Mouse (Mus musculus): ENCODE data around the gene Ttc9c.
"Not testable (repeated sequence)": the region's sequence is repeated elsewhere in the genome, so short reads cannot be mapped to it uniquely, and the experiment has no call there.

Gene Ttc9c

DNA sequence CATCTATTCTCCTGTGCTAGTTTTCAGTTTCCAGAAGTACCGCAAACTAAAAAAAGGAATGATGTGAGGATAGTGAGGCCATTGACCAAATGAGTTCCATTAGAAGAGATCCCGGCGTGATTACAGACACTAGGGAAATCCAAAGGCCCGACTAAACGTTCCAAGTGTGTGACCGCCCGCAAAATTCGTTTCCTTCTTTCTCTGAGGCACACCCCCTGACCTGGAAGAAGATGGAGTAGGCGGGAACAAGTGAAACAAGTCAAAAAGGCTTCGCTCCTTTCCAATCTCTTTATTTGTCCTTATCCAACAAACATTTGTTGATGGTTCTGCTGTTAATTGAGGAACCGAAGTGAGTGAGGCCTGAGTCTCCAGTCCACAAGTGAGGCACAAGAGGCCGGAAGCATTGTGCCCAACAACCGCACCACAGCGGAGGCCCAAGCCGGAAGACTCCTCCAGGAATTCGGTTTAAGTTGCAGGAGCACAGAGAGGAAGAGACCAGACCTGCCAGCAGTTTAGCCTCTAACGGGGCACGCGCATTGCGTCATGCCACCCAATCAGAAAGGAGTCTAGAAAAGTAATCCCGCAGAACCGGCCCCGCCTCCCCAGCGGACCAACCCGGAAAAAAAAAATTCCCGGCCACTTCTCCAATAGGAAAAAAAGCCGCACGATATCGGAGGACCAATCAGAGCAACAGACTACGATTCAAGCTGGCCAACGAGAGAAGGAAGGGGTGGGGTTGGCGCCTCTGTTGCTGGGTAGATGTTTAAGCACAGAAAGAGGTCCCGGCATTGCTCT lies at the start of gene Ttc9c:
Gene Ttc9c, minus strand, starts transcription at position 533 of the 795 bp plus-strand sequence.
- peak; percentile 97 for DNase-seq (ENCODE audit: extremely low spot score)

DNA sequence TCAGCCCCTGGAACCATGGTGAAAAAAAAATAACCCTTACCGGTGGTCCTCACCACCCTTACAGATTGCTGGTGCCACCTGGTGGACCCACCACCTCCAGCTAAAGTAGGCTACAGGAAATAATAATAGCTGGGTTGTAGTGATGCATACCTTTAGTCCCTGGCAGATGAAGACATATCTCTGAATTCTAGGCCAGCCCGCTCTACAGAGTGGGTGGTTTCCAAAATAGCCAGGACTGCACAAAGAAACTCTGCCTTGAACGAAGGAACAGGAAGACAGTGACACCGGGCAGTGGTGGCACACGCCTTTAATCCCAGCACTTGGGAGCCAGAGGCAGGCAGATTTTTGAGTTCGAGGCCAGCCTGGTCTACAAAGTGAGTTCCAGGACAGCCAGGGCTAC lies 45.1 kb upstream of the Ttc9c start:
- no peak for DNase-seq (ENCODE audit: extremely low spot score)

DNA sequence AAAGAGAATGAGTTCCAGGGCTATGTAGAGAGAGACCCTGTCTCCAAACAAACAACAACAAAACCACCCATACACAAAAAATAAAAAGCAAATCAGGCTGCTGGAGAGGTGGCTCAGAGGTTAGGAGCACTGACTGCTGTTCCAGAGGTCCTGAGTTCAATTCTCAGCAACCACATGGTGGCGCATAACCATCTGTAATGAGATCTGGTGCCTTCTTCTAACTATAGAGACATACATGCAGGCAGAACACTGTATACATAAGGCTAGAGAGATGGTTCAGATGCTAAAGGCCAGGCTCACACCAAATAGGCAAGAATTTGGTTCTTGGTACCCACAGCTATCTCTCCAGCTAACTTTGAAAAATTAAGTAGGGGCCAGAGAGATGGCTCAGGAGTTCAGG lies 39.9 kb upstream of the Ttc9c start:
- no peak for DNase-seq (ENCODE audit: extremely low spot score)

DNA sequence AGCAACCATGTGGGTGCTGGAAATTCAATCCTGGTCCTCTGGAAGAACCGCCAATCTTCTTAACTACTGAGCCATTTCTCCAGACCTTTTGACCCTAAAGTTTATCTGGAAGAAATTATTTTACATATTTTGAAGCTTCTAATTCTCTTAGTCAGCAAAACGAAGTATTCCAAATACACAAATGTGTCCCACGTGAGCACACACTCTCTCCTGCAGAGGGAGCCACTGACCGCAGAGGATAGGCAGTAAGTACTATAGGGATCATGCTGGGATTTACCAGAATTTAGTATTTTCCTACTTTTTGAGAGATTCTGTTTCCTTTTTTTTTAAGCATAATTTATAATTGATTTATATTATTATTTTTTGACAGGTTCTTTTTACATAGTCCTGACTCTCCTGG lies 38.6 kb upstream of the Ttc9c start:
- DNase-seq (ENCODE audit: extremely low spot score): peak; percentile 21

DNA sequence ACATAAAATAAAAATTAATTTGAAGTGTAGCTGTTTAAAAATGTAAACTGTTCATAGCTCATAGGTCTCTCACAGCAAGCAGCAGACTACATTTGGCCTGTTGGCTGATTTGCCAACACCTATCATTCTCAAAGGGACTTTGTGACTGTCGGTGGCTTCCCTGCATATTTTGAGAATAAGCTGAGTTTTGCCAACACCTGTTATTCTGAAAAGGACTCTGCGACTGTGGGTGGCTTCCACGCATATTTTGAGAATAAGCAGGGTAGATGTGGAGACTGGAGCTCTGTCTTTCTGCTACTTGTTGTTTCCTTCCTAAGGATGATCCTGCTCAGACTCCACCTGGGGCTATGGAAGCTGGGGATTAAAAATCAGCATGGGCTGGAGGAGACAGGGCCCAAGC lies 34.0 kb upstream of the Ttc9c start:
- no peak for DNase-seq (ENCODE audit: extremely low spot score)

DNA sequence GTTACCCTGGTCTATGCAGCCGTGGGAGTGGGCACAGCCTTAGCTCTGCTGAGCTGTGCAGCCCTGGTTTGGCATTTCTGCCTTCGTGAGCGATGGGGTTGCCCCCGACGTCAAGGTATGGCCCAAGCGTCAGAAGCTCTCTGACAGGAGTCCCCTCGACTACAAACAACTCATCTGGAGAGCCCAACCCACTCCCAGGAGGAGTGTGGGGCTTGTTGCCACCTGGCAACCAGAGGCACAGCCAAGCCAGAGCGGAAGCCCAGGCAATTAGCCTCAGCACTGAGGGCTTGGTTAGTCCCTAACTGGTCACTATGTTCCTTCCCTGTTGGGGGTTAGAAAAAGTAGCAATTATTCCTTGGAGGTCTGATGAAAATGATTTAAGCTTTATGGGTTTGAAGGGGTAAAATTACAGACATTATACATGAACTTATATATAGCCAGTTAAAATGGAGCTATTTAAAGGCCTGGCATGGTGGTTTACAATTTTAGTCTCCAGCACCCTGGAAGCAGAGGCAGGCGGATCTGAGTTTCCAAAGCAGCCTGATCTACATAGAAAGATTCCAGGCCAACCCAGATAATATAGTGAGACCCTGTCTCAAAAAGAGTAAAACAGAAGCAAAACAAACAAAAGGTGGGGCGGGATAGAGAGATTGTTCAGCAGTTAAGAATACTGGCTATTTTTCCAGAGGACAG lies 33.2 kb upstream of the Ttc9c start:
- no peak for DNase-seq (ENCODE audit: extremely low spot score)

DNA sequence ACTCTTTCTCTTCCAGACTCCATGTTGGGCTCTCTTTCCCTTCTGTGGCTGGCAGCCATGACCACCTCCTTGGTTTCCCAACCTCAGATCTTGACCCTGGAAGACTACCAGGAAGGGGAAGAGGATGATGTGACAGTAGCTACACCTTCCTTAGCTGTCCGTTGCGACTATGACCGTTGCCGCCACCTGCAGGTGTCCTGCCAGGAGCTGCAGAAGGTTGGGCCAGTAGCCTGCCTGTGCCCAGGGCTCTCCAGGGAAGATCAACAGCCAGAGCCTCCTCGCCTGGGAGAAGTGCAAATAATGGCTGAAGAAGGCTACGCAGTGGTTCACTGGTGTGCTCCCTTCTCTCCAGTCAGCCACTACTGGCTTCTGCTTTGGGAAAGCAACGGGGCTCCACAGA lies 32.5 kb upstream of the Ttc9c start:
- no peak for DNase-seq (ENCODE audit: extremely low spot score)

DNA sequence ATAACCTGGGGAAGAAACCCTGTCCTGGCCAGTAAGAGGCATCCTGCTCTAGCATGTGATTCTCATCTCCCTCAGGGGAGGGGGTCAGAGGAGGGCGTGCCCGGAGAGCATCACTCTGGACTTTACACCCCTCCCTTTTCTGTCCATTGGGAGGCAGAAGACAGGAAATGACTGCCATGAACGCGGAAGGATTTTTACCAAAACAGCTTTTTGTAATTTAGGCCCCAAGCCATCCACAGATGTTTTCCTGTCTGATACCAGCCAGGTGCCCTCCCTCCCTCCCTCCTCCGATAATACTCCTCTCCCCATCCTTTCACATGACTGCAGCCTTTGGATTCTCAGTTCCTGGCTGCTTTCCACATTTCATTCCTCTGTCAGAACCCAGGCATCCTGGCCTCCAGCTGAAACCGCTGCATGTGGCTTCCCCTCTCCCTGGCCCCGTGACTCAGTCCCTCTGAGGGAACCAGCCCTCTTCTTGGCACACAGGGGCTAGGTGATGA lies 31.3 kb upstream of the Ttc9c start, which contains the start of gene Lrrn4cl:
Gene Lrrn4cl, plus strand, starts transcription at position 367 of the 500 bp plus-strand sequence.
- DNase-seq (ENCODE audit: extremely low spot score): peak; percentile 44

DNA sequence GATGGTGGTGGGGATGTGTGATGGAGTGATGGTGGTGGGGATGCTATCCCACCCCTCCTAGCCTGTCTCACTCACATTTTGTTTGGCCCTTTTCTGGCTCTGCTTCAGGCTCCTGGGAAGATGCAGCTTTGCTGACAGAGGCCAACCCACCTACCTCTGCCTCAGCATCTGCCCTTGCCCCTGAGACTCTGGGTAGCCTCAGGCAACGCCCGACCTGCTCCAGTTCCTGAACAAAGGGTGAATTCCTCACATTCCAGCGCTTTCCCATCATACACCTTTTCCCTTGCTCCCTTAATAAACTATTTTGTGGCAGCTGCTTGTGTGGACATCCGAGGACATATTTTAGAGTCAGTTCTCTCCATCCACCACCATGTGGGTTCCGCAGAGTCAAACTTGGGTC lies 29.2 kb upstream of the Ttc9c start:
- no peak for DNase-seq (ENCODE audit: extremely low spot score)

DNA sequence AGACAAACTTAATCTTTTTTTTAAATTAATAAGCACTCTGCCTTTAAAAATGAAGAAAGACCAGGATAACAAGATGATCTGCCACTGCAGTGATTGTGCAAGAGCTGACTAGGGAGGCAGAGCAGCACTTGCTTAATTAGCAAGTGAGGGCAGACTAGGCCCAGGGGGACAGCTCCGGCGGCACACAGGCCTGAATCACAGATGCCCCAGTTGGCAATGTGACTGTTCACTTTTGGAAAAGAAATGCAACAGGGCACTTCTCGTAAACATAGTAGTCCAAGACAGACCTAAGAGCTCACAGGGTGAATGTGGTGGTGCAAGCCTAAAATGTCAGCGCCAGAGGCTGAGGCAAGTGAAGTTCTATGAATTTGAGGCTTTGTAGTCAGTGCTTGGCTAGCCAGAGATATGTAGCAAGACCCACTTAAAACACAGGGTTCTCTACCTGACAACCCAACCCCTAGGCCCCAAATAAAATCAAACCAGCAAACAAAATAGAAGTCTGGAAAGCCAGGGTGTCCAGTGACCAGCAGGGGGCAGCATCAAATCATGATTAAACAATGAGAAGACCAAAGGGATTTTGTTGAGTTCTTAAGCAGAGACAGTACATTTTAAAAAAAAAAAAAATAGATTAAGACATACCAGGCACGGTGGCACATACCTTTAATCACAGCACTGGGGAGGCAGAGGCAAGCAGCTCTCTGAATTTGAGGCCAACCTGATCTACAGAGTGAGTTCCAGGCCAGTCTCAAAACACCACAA lies 25.4 kb upstream of the Ttc9c start:
- DNase-seq (ENCODE audit: extremely low spot score): peak; percentile 63

DNA sequence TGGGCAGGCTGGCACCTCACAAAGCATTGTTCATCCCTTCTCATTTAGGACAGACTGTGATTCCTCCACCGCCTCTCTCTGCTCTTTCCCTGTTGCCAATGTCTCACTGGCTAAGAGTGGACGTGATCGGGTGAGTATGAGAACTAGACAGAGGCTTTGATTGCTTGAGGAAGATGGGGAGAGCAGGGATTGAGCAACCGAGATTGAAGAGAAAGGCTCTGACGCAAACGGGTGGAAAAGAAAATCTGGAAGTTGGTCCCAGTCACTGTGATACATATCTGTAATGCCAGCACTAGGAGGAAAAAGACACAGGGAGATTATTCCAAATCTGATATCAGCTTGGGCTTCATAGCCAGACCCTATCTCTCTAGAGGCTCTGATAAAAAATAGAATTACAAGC lies 23.8 kb upstream of the Ttc9c start:
- no peak for DNase-seq (ENCODE audit: extremely low spot score)

DNA sequence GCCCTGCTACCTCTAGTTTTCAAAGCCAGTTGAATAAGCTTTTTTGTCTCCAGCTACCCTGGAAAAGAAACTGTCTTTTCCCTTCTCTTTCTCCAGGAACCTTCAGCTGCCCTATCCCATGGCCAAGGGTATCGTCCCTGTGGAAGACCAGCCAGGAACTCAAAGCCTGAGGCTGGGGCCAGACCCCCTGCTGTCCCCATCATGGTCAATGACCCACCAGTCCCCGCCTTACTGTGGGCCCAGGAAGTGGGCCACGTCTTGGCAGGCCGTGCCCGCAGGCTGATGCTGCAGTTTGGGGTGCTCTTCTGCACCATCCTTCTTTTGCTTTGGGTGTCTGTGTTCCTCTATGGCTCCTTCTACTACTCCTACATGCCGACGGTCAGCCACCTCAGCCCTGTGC lies 21.9 kb upstream of the Ttc9c start:
- no peak for DNase-seq (ENCODE audit: extremely low spot score)

DNA sequence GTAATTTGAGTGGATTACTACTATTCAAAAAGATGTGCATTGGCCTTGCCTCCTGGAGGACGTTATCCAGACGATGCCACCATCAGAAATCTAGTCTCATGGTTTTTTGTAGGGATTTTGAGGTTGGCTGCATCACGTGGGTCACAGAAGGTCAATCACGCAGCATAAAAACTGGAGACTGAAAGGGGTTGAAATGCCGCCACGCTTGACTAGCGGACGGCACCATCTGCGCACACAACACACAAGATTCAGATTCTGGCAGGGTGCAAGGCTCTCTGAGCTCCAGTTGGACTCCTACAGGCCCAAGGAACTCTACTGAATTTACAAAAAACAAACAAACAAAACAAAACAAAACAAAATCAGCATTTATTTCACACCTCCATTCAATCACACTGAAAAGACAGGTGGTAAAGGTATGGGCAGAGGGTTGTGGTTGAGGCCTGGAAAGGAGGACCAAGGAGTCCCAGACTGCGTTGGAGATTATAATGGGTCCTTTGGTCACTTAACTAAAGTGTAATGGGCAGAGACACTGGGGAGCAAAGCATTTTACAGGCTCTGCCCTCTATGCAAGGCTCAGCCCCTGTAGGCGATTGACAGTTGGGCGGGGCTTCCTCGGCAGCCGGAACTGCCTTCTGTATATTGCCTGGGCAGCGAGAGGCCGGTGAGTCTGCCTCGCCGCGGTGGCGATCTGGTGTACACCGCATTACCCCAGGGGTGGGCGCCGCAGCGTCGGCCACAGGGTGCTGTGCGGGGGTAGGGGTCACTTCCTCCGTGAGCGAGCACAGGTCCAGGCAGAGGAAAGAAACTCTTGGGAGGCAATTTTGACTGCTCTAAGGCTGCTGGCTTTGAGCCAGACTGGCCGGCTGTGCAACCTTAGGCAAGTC lies 21.0 kb upstream of the Ttc9c start:
- peak; percentile 63 for DNase-seq (ENCODE audit: extremely low spot score)

DNA sequence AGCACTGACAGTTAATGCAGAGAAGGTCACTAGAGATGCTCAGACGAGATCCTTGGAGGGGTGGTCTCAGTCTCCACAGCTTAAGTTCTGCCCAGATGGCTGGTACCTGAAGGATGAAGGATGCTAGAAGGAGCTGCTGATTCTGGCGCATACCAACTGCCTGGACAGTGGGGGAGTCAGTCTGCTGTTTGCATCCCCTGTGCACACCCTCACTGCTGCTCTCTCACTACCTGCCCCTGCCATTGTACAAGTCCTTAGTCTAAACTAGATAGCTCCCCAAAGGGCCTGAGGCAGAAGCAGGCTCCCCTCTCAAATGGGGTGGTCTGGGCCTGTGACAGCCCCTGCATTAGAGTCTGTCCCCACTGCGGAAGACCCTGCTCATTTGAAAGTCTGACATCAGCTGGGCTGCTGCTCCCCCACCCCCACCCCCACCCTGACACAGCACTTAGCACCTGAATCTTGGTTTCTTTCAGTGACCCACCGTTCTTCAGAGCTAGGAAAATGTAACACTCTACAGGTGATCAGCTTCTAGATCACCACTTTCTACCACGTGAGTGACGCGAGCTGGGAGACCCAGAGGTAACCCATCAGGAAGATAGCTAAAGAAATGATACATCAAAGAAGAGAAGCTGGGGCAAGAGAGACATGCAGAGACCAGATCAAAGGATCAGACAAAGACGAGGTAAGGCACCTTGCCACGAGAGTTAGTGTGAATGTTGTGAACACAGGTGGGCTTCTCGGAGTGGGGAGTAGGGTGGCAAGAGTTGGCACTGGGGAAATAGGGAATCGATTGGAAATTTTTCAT lies 20.2 kb upstream of the Ttc9c start, which contains the start of gene Gng3:
Gene Gng3, minus strand, starts transcription at position 92 of the 805 bp plus-strand sequence.
- DNase-seq (ENCODE audit: extremely low spot score): peak; percentile 65

DNA sequence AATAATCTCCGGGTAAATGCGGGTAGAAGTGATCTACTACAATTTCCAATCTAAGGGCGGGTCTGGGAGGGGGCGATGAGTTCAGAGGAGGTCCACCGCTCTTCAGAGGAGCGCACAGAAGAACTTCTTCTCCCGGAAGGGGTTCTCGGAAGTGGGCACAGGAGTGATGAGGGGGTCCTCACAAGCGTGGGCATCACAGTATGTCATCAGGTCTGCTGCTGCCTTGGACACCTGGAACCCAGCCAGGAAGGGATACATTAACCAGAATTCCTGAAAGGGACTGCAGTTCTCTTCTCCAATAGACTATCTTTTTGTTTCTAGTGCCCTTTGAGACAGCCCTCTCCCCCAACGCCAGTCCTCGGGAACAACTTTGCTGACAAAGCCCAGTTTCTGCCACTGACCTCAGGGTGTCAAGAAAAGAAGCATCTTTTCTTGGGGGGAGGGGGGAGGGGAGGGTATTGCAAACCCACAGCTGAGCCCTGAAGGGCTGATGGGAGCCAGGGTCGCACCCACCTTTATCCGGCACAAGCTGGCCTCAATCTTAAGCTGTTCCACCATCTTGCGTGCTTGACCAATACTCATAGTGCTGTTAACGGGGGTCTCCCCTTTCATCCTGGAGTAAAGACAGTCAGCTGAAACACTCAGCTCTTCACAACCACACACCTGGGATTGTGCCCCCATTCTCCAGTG lies 19.1 kb upstream of the Ttc9c start:
- DNase-seq (ENCODE audit: extremely low spot score): peak; percentile 42

DNA sequence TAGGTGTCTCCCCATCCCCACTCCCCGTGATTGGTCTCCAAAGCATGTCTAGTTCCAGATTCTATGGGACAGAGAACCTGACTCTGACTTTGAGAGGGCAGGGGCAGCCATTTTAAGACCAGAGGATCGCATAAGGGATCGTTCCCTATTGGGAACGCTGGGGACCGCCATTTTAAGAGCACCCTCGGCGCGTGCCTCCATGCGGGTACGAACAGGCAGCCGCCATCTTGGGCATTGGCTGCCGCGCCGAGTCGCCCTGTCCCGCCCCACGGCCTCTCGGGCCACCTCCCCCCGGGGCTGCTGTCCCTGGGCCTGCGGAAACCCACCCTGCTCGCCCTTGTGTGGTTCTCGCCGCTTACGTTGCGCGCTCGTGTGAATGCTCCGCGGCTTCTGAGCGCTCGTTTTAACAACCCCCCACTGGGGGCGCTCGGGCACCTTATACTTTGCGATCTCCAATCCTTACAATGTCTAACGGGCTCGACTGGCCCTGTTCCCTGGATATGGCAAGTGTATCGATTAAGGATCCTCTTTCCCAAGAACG lies 18.2 kb upstream of the Ttc9c start, which contains the start of gene Bscl2:
Gene Bscl2, plus strand, starts transcription at position 217 of the 541 bp plus-strand sequence.
- DNase-seq (ENCODE audit: extremely low spot score): peak; percentile 92

DNA sequence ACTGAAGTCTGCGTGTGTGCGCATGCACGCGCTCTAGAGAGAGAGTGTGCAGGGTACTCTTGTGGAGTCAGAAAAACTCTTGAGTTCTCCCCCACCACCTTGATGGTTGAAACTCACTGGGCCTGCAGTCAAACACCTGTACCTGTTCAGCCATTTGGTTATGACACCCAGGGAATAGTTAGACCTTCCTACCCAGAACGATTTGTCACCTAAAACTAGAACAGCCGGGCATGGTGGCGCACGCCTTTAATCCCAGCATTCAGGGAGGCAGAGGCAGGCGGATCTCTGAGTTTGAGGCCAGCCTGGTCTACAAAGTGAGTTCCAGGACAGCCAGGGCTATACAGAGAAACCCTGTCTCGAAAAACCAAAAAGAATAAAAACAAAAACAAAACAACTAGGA lies 17.2 kb upstream of the Ttc9c start:
- DNase-seq (ENCODE audit: extremely low spot score): not testable (repeated sequence)

DNA sequence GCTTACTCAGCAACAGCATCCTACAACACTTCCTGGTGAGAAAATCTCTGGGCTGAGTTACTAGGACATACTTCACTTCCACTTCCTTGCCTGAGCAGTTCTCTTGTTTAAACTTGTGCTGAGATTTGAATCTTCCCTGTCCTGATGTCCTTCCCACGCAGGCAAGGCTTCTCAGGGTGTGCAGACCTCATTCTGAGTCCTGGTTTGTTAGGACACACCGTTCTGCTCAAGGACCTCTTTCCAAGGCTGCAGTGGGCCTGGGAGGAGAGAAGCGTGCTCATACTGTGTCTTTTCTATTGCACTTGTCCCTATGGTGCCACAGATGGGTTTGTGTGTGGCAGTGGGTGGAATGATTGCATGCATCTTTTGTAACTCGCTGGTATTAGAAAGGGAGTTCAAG lies 13.8 kb upstream of the Ttc9c start:
- DNase-seq (ENCODE audit: extremely low spot score): no peak

DNA sequence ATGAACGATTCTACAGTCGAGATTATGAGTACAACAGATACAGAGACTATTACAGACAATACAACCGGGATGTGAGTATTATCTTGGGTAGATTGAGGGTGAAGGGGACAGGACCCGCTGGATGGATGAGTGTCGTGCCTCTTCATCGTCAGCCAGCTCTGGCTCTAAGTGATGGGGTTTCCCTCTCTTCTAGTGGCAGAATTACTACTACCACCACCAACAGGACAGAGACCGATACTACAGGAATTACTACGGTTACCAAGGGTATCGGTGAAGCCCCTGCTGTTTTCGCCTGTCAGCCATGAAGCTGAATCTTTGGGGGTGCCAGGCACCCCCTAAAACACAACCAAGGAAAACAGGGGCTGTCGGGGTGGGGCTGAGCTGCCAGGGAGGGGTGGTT lies 12.1 kb upstream of the Ttc9c start:
- DNase-seq (ENCODE audit: extremely low spot score): no peak
